Mouse (Mus musculus) testis, postnatal 14 days (tissue): ENCODE data around the gene Gak.

Experiments
- DNase-seq: peaks from one replicate; pipeline ENCODE4 v3.0.0; 2021; ENCODE audit warnings: low spot score

Gak gene

DNA sequence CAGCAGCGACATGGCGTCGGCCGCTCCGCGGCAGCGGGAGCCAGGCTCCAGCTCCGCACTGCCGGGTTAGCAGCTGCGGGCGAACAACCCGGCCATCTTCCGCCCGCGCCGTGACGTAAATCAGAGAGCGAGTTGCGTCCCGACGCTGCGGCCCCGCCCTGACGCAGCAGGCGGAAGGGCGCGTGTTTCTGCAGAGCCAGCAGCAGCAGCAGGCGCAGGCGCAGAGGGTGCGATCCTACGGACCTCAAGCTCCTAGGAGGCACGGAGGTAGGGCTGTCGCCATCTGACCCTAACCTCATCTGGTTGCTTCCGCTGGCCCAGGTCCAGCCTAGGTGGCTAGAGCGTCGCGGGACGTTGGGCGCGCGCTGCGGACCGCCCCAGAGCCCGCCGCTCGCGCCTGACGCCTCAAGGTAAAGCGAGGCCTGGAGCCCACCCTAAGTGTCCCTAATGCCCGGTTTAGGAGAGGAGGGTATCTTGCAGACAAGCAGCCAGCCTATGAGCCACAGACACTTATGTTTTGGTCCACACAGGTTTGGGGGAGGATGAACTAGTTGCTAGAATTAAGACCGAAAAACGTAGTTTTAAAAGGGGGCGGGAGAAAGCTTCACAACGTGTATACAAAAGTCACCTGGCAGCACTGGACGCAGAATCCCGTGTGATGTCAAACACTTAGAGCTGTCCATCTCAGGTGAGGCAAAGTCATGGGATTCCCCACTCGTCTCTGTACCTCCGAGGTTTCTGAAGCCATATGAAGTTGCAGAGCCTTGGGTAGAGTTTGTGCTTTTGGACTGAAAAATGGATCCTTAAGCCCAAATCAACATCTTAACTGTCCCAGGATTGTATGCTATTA, at the start of gene Gak, which contains the start of gene Tmem175:
Gene Gak (minus strand): TSS at position 122 of the 850 bp plus-strand sequence.
Gene Tmem175 (plus strand): TSS at position 137 of the 850 bp plus-strand sequence.
- DNase-seq, result peak; percentile 91

DNA sequence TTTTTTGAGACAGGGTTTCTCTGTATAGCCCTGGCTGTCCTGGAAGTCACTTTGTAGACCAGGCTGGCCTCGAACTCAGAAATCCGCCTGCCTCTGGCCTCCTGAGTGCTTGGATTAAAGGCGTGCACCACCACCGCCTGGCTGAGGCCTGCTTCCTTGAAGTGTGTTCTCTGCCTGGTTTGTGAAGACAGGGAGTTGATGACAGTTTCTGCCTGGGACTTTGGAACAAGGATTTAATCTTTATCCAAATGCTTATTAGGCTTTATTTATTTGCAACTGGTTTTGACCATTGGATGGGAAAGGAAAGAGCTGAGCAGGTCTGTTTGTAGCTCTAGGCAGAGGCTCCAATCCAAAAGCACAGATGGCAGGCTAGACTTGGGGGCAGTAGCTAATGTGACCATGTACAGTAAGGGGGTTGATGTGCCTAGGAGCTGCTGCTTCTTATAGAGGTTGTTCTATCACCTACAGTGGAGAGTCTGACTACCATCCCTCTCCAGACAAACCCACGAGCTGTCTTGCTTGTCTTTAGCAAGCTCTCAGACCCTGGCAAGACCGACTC, 48.8 kb upstream of the Gak start:
- no peak for DNase-seq

DNA sequence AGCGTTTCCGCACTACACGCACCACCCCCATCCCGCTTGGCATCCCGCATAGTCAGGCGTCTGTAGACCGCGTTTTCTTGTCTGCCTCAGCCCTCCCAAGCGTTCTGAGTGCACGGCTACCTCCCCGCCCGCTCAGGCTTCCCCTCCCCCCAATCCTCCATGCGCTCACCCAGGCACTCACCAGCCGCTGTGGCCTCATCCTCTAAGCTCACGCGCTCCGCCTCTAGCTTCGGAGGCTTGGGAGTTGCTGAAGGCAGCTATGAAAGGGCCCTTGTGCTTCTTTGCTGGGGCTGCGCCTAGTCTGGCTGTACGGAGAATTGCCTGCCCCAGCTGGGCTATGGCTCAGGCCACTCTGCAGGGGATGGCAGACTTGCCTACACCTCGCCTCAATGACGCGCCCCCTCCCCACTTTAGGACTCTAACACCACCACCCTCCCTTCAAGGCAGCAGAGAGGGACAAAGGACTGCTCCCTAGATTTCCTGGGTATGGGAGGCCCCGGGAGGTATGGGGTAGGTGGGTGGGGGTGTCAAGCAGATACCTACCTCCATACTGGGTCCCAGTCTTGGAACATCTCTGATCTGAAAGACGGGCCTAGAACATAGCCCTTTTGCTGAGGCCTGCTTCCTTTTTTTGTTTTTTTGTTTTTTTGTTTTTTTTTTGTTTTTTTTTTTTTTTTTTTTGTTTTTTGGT, 48.2 kb upstream of the Gak start:
- DNase-seq, result peak; percentile 73

DNA sequence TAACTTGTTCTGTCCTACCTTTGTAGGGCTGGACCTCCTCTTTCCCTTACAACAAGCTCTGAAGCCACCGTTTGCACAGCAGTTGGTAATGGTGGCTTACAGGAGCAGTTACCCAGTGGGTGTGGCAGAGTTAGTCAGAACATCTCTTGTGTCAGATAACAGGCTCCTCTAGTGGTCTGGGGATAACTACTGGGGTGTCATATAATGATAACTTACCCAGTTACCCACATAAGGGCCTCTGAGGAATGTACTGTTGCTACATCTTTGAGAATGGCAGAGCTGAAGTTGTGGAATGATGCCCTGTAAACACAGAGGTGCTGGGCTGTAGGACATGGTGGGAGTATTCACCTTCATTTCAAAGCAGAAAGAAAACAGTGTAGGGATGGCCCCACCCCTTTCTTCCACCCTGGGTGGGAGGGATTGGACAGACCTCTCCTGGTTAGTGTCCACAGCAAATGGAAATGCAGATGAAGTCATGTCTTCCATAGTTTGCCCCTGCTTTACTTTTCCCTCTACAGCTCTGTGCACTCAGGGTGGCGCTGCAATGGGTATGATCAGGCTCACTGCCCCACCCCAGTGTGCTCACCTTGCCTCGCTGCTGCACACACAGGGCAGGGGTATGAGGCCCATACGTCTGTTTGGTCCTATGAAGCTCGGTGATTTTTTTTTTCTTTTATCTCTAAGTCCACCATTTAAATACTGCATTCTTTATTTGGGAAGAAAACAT, 47.4 kb upstream of the Gak start:
- DNase-seq, result no peak

DNA sequence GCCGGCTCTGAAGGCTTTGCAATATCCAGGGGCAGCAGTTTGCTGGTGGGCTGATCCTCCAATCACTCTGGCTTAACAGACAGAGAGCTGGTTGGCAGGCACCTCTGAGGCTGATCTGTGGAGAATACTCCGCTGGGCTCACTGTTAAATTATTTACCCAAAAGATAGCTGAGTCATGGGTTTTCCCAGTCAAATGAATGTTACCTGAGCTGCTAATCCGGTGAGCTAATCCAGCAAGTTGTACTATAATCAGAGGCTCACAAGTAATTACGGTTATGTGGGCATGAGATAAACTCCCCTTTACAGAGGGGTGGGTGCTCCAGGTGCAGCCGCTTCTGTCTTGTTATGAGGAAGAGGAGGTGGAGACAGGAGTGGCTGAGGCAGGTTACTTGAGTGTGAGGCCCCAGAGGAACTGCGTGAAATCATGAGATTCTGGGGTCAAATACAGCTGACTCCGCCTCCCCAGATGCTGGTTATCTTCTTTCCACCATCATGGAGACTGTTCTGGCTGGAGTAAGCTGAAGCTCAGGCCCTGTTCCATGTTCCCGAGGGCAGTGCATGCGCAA, 45.8 kb upstream of the Gak start, which contains the start of gene Slc26a1:
Gene Slc26a1 (minus strand): TSS at position 319 of the 566 bp plus-strand sequence.
- DNase-seq, result no peak

DNA sequence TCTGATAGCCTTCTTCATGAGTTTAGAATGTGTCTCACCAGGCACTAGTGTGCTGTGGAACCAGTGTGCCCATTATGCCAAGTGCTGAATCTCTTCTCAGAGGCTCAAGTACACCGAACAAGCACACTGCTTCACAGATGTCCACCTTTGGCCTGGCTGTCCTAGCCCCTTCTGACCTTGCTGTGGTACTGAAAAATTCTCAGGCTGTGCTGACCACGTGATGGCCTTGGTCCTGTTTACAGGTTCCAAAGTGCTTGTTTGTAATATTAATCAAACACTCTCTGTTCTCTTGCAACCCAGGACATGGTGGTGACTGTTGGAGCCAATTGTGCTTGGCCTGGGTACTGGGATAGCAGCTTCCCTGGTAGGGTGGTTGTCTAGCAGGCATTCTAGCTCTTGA, 45.1 kb upstream of the Gak start:
- no peak for DNase-seq

DNA sequence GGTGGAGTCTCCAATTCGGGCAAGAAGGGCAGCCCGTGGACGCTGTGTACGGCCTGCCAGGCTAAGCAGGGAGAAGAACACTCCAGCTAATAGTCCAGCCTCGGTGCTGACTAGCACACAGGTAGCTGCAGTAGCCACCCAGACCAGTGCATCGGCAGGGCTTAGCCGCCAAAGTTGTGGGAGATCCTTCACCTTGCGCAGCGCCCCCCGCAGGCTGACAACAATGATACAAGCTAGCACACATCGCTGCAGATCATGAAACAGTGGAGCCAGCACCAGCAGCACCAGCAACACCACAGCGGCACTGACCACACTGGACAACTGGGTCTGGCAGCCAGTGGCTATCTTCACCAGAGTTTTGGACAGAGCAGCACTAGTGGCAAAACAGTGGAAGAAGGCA, 42.2 kb upstream of the Gak start:
- no peak for DNase-seq

DNA sequence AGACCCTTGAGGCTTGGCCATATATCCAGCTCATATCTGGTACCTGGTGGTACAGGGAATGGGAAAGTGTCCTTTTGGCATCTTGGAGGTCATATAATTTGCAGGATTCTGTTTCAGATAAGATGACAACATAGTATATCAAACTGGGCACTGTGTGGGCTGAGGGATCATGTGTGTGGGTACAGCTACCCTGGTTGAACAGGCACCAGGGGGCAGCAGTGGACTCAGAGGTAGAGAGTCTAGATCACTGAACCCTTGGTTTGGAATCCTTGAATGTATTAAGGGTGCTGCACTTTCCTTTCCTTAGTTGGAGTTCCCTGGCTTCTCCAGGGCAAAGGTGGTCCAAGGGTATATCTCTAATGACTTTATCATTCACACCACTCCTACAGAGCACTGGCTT, 41.2 kb upstream of the Gak start:
- no peak for DNase-seq

DNA sequence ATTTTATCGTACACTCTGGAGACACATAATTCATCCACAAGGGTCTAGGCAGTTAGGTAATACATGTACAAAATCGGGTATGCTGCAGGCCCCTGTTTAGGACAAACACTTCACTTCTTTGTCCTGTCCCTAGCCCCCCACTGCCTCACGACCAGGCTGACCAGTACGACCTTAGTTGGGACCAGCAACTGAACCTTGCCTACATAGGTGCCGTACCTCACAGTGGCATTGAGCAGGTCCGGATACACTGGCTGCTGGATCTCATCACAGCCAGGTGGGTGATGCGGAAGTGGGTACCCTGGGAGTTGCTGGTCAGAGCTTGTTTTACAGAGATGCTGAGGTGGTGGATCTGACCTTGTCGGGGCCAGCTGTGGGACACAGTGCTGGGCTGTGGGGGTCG, 40.4 kb upstream of the Gak start:
- DNase-seq, result no peak

DNA sequence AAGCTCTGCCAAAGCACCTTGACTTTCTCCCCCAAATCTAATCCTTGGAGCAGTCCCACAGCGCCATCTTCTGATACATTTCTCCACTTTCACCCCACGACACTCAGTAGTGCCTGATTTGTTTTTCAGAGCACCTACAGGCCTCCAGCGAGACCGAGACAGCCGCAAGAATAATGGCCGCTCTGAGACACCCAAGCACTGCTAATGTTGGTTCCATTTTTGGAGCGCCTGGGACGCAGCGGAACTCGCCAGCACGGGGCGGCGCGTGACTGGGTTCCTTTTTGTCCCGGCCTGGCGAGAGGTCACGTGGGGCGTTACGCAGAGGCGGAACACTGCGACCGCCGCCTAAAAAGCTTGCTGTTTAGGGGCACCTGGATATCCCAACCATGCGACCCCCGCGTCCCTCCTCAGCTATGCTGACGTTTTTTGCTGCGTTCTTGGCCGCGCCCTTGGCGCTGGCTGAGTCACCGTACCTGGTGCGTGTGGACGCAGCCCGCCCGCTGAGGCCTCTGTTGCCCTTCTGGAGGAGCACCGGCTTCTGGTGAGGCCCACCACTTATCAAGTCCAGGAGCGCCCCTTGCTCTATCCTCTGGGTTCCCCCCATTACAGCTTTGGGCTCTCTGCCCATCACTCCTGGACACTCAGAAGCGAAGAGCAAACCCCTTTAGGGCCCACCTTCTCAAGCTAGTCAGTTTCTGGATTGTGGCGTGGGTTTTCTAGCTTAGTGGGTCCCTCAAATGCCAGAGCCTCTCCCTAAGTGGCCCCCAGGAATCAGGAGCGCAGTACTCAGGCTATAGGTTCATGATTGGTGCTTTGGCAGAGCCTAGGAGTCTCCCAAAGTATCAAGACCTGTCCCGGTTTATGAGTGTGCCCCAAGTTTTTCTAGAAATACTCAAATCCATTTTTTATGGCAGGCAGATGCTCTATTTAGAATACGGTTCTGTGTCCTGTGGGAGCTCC, 39.7 kb upstream of the Gak start, which contains the start of gene Dgkq:
Gene Dgkq (minus strand): TSS at position 696 of the 960 bp plus-strand sequence.
- DNase-seq, result peak; percentile 80

DNA sequence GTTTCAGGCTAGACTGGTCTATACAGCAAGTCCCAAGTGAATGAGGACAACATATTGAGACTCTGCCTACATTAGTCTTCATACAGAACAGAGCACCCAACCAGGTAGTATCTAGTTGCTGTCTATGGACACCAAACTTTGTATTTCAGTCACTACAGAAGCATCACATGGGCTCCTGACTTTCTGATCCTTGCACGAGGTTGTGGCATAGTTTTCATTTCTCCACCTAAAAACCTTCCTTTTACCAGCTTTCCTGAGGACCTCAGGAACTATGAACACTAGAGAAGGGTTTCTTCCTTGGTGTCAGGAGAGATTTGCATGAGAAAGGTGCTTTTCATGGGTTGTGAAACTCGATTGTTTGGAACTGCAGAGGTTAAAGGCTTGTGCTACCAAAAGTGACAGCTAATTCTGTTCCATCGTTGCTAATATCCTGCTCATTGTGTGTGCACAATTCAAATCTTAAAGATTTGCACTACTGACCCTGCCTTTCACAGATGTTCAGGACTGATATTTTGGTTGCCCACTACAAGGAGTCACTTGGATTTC, 38.9 kb upstream of the Gak start:
- DNase-seq, result no peak

DNA sequence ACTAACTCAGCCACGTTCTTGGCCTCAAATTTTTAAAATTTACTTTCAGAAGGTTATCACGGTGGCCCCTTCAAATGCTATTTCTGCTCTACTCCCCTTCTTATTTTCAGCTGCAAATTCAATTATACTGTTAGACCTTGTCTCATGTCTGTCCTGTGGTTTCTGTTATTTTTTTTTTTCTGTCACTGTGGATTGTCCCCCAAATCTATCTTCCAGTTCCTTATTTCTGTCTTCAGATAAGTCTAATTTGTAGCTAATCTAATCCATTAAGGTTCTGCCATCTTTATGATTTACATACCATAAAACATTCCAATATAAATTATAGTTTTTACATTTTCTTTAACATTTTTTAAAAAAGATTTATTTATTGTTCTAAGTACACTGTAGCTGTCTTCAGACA, 37.8 kb upstream of the Gak start:
- DNase-seq, result no peak

DNA sequence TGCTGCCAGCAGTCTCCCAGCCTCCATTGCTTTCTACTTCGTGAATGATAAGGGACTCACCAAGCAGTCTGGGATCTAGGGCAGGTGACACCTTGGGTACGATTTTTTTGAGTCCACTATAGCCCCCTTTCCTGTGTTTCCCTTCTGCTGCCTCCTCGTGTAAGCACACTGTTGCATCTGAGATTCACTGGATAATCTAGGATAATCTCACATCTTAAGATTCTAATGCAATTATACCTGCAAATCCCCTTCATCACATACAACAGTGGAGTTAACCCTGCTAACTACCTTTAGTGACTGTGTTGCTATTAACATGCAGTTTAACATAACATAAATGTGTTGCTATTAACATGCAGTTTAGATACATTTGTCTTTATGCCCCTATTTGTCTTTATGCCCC, 35.5 kb upstream of the Gak start:
- DNase-seq, result no peak

DNA sequence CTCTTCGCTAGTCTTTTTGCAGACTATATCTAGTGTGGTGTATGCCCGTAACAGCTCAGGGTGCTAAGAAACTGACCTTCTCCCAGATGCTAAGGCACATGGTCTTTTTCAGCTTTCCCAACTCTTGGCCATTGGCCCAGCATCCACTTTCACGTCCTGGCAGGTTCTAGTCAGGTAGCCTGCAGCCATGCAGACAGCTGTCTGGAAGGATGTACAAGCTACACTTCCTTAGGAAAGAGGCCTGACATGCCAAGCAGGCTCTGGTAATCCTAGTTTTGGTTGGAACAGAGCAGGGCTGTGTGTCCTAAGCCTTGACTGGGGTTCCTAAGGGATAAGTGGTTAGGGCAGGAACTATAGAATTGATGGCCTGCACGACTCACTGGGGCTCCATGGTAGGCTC, 33.2 kb upstream of the Gak start:
- DNase-seq, result no peak

DNA sequence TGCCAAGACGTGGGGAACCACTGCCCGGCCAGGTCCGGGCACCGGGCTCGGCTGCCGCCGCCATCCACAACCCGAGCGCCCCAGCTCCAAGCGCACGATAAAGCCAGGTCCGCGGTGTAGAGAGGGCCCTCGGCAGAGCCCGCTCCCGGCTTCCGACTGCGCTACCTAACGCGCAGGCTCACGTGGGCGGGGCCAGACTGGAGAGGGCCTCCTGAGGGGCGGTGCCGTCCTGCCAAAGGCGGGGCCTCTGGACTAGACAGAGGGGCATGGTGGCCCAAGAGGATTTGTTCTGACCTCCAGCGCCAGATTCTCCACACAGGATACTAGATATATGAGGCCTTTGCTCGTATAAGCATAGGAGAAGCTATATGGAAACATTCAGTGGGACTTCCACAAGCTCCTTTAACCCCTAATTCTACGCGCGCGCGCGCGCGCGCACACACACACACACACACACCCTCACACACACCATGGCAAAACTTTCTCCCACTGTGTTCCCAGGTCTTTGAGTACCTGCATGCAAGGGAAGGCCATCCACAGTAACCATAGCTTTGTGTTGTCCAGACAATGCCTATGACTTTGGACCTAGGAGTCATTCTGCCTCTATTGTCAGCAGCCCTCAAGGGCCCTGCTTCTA, 31.2 kb upstream of the Gak start:
- DNase-seq, result peak; percentile 89

DNA sequence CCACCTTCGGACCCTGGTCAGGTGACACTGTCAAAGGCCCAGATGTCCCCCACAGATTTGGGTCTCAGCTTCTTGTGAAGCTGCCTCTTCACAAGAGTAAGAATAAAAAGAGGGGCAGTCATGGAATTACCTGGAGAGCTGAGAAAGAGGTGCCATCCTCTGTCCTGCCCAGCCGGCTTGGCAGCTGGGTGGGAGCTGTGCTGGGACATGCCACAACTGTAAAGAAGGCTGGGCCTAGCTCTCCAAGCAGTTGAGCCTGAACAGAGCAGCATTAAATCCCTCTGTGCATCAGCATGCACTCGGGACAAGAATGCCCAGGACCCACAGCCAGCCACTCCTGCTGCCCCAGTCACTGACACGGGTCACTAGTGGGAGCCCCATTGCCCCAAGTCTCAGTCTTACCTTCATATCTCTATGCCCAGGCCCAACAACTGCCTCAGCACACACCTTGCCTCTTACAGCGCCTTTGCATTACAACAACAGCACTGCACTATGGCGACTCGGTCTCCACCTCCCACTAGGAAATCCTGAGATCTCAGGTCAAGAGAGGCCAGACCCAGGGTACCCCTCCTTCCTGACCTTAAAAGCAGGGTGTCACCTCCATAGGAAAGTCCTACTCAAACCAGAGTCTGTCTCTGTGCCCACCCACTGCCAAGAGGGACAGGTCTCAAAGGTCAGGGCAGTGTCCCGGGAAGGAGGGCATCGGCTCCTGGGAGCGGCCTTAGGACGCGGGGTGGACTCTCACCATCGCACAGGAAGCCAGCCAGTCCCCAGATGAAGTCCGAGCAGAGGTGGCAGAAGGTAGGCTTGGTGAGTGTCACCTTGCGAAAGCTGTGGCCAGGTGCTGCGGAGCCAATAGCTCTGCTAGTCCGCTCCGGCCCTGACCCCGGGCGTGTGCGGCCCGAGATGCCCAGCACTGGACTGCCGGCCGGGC, 30.4 kb upstream of the Gak start, which contains the start of gene Idua:
Gene Idua (plus strand): TSS at position 634 of the 934 bp plus-strand sequence.
- DNase-seq, result no peak

DNA sequence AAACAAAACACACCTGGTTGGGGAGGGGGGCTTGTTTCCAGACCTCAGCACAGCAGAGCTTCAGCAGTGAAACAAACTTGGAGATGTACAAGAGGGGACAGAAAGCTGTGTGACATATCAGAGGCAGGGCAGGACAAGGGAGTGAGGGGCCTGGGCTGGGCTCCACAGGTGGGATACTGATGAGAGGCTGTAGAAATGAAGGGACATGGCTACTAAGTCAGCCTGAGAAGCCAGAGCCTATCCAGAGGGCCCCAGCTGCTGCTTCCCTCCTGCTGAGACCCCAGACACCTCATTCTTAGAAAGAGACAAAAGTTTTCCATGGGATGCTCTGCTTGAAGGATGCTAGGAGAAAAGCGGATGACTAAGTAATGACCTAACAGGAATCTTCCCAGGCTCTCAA, 29.1 kb upstream of the Gak start:
- no peak for DNase-seq

DNA sequence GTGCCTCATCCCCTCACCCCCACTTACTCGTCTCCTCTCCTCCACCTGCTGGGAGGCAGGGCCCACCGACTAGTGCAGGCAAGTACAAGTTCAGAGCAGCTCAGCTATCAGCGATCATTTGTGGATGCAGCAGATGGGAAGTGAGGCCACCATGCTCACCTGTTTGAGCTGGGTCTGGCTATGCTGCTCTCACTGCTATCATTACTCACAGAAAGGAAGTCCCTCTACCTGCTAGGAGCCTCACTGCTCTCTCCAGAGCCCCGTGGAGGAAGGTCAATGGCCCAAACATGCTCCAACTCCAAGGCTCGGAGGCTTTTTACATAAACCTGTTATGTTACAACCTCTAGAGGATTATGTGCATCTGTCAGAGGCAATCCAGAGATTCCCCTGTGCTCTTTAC, 27.9 kb upstream of the Gak start:
- no peak for DNase-seq
